Mouse (Mus musculus) layer of hippocampus, postnatal 14 days (tissue): Measurements from ENCODE around the gene Wwc2. TPM values are rescaled to one million over a fixed set of nuclear protein-coding genes. Genes with fewer than 3 reads are reported as not detected.

Experiments
- DNase-seq, 2 experiments: peaks; one replicate each; pipeline ENCODE4 v3.0.0; 2021 to 2022; ENCODE audit warnings: low spot score in 2 of 2, mixed read lengths in 1 of 2
- total RNA-seq, 2 experiments: library from RNA; stranded (reverse); gene quantifications; 2 replicates each; pipeline ENCODE4 v1.2.3; 2021

Gene Wwc2
- total RNA-seq, 2 experiments from 2014 or later: 28.0 to 29.4 TPM

DNA sequence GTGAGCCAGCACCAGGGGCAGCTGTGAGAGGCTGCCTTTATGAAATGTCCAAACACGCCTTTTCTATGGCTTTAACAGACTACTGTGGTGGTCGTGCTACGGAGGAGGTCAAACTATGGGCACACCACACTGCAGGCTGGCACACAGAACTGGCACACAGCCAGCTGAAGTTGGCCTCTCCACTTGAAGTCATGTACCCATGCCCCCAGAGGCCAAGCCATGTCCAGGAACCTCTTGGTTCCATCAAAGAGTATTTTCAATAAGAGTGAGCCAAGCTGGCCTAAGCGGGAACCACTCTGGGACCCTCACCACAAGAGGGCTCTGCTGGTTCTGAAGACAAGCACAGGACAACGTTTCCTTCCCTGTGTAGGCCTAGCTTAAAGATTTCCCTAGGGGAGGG, 49.7 kb downstream of the Wwc2 start:
- no peak for DNase-seq

DNA sequence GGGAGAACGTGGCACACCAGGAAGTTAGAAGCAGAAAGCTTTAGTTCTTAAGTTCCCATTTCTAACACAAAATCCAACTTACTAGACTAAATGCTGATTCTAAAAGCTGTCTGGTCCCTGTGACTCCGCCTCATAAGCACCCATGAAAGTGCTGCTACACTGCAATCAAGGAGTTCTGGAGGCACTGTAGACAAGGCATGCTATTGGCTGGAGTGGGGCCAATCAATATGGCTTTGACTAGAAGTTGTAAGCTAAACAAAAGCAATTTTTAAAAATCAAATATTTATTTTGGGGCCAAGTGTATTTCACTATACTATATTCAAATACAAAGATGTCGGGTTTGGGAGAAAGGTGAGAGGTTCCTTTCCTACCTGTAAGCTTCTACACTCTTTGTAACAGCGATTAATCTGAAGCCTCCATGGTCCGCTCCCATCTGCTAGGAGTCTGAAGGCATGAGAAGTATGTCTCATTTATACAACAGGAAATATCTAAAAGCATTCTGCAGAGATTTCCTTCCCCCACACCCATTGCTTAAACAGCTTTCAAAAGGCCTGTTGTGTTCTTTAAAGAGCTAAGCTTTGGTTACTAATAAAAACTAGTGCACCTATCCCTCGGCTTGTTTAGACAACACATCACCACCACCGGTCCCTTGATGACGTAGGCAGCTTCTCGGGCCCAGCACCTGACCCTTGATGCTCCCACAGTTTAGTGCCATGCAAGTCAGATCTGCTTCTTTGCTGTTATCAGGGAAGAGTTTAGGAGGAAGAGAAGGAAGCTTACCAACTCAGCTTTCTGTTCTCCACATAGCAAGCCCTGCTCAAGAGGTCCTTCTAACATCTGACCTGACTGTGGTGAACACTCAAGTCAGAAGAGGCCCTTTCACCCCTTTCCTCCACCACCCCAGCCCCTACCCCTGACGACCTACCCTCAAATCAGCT, 50.5 kb downstream of the Wwc2 start:
- DNase-seq: no peak

DNA sequence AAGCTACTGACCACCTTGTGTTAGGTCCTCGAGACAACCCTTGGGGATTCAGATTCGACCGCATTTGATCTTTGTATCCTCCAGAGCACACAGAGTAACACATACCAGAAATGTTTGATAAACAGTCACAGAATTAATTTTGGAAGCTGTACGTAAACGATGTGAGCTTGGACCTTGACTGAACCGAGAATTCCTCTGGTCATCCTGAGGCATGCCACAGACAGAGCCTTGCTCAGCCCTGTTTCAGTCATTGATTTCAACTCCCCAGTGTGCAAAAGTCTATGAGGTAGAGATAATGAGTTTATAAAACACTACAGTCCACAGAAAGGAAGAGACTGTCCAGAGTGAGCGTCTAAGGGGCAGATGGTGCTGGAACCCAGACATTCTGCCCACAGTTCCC, 51.5 kb downstream of the Wwc2 start:
- no peak for DNase-seq

DNA sequence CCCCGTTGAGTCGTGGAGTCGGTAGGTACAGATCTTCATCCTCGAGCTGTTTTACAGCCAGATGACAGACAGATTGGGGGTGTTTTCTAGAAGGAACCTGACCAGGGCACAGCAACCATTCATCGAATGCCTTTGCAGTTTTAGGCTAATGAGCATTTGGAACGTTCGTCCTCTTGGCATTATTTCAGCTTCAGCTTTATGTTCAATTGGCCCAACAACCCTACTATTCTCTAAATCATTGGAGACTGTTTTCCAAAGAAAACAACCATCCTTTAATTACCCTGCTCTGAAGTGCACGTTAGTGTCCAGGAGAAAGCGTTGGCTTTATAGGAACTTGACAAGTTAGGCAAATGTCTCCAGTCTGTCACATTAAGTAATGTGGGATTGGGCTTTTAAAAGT, 54.3 kb downstream of the Wwc2 start:
- no peak for DNase-seq

DNA sequence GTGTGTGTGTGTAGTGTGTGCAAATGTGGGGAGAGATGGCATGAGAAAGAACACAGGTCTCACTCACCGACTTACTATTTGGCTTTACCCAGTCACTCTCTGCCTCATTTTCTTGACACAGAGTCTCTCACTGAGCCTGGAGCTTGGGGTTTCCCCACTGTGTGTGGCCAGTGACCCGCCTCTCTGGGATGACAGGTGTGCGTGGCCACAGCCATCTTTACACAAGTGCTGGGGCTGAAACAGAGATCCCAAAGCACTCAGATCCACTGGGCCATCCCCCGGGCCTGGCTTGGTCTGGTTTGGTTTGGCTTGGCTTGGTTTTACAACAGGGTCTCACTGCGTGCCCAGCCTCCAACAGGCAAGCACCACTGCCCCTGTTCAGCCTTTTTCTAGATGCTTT, 55.3 kb downstream of the Wwc2 start:
- no peak for DNase-seq

DNA sequence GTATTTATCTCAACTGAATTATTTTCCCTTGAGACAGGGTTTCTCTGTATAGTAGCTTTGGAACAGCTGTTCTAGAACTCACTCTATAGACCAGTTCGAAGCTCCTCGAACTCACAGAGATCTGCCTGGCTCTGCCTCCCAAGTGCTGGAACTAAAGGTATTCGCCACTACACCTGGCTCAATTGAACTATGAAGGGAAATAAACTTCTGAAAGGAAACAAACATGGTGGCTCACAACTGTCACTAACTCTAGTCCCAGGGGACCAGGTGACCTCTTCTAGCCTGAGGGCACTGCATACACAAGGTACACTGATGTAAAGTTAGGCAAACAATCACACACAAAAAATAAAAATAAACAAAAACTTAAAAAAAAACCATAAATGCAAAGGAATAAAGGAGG, 57.6 kb downstream of the Wwc2 start:
- DNase-seq: no peak

DNA sequence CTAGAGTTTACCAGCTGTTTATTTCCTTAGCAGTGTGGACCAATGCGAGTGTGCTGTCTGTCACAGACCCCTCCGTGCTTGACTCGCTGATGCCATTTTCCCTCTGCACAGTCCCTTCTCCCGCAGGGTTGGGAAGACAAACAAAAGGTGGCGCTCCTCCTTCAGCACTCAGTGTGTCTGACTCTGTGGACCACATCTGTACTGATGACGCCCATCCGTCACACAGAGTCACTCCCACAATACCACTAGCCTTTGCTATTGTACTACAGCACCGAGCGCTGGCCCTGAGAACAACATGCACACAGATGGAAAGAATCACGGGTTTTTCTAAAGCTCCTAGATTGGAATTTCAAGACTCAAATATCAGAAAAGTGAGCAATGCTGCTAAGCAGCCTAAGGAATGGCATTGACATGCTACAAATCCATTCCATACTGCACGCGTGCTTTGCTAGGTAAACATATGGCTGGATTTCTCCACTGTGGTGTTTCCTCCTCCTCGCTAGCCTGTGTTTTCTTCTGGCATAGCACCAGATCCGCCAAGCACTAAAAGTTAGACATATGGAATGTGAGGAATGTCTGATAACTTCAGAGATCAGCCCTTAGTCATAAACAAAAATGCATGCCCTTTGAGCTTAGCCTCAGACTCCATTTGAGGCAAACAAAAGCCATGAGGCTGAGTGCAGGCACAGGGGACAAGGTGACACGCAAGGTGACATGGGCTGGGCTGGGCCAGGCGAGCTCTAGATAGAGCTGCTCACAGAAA, 58.5 kb downstream of the Wwc2 start:
- DNase-seq: no peak

DNA sequence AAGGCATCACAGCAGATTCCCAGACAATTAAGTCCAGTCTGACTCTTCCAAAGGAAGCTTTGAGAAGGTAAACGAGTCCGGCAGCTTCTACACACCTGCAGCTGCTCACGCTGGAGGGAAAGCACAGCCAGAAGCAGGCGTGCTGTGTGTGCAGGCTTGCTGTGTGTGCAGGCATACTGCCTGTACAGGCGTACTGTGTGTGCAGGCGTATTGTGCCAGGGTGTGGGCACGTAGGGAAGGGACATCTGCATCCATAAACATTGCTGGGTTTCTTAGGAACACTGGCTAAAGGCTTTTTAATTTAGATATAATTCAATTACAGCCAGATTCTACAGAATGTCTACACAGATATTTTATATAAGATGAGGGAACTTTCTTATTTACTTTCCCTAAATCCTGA, 59.4 kb downstream of the Wwc2 start:
- DNase-seq: no peak

DNA sequence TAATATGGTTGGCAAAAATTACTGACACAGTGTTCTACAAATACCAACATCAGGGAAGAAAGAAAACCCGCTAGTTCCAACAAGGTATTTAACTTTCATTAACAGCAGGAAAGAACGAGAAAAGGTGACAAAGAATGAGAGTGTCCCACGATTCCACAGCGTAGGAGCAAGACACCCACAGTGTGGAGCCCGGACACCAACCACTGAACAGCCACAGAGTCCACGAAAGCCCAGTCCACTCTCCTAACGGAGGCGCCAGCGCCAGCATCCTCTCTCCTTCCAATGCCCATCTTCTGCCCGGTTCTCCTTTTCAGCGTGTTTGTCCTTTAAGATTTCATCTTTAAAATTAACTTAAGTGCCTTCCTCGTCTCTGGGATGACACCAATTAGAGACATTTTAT, 61.1 kb downstream of the Wwc2 start:
- no peak for DNase-seq

DNA sequence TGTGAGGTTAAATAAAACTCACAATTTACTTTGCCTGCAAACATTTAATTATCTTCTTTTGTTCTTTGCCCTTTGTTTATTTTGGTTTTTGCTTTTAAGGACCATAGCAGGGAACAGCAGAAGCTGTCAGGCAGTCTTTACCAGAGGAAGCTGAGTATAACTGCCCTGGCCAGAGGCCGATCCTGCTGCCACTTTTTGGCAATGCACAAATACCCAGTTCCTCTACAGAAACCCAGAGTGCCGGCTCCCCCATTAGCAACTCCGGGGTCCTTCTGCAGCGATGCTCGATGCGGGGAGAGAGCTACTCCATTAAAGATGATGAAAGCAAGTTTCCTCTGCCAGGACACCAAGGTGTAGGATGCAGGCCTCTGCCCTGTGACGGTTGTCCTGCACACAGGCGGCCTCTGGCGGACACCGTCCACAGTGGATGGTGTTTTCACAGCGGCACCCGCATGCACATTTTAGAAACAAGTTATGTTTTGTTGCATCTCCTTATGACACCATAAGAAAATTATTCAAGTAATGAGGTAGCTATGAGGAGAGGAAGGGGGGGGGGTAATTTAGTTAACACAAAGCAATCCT, 62.0 kb downstream of the Wwc2 start:
- DNase-seq: no peak

DNA sequence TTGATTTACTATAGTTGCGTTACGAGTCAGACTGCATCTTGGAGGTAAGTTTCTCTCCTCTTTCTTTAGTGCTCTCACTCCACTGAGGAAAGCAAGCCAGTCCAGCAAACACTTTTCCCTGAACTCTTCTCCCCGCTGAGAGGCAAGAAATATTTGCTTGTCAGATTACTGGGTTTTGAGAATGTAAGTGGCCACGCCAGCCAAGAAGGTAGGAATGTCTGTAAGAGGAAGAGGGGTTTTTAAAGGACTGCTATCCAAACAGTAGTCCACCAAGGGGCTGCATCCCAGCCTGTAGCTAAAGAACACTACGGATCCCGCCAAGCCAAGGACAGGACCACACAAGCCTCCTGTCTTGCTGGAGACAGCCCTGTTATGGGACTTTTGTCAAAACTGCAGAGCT, 65.8 kb downstream of the Wwc2 start:
- no peak for DNase-seq

DNA sequence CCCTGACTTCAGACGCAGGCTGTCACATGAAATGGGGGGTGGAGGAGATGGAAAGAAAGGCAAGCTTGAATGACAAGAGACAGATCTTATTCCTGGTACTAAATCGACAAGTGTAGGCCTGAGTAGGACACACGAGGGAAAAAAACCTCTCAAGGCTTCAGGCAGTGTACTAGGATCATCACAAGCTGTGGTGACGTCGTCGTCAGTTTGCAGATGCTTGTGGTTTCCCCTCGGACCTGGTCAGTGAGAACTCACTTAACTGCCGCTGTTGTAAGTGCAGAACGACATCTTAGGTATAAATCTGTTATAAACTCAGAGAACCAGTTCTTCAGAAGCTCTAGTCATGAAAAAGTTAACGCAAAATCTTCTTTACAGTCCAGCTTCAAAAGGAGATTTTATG, 67.9 kb downstream of the Wwc2 start:
- DNase-seq: no peak

DNA sequence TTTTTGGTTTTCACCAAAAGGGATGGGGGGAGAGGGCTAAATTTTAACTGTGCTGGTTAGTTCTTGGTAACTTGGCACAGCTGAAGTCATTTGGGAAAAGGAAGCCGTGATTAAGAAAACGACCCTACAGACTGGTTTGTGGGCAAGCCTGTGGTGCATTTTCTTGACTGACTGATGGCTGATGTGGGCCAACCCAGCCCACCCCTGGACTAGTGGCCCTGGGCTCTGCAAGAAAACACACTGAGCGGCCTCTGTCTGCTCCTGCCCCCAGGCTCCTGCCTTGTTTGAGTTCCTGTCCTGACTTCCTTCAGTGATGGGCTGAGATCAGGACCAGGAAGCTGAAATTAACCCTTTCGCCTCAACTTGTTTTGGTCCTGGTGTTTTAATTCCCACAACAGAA, 68.7 kb downstream of the Wwc2 start:
- DNase-seq: no peak

DNA sequence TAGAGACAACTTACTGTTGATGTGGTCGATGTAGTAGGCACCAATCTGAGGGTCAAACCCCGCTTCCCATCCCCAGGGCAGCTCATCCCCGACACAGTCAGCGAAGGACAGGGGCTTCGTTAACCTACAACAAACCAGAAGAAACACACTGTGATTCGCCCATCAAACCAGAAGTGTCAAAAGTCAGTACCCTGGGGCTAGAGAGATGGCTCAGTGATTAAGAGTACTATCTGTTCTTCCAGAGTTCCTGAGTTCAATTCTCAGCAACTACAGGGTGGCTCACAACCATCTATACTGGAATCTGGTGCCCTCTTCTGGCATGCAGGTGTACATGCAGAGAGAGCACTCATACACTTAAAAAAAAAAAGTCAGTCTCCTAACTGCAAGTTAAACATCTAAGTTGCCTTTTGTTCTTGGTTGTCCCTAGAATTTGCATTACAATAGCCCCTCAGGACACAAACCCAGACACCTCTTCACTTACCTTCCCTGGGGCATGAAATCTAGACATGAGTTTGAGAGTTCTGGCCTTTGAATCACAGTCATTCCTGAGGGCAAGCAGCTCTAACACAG, 70.1 kb downstream of the Wwc2 start:
- no peak for DNase-seq

DNA sequence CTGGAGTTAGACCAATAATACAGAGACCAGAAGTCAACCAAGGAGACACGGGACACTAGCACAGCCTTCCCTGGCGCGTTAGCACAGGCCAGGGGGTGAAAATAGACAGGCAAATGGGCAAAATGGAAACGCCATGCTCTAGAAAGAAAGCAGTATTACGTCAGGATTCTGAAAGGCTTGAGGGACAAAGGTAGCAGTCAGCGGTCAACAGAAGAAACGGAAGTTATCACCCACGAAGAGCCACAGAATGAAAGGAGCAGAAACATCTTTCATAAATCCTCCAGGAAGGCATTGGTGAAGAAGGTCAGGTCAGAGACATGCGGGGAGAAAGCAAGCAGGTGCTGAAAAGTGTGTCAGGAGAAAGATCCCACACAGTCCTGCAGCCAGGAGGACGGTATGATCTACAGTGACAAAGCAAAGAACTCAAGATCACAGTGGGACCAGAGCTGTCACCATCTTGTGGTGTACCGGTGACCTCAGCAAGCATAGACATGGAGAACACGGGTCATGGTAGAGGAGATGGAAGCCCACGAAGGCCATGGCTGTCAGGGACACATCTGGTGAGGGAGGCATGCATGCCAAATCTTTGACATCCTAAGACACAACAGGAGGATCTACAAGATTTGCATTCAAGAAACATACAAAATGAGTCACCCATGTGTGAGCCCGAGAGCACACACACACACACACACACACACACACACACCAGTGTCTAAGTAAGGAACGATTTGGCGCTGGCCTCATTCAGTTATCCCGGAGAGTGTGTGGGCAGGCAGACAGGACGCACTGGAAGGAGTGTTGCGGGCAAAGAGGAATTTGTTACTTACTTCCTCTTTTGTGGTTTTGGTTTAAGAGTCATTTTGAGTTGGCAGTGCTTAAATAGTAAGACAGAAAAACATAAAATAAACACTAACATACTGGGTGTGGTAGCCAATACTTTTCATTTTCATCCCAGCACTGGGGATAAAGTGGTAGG, 73.4 kb downstream of the Wwc2 start:
- no peak for DNase-seq

DNA sequence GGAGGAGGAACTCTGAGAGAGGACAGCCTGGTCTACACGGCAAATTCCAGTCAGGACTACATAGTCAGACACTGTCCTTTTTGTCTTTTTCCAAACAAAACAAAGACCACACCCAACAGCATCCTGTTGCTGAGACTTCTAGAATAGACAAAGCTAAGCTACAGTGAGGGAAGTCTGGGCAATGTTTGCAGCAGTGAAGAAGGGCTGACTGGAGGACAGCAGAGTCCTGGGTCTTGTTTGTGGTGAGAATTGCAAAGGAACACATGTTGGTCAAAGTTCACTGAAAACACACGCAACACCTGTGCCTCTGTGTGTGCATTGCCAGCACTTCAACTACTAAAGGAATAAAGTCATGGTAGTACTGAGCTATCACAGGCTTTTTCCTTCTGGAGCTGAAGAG, 75.2 kb downstream of the Wwc2 start:
- no peak for DNase-seq

DNA sequence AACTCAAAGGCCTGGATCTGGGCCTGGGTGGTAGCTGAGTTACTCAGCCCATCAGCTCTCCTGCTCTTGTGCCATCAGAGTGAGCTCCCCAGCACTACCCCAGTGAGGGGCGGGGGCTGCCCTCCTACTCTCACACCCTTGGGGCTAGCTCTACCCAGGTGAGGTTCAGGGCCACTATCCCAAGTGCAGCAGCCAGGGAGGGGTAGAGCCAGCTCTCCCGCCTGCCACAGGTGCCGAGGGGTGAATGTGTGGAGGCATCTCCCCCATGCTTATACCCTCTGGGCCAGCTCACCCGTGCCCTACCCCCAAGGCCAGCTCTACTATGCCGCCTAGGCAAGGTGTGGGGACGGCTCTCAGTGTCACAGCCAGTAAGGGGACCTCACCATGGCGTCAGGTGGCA, 75.8 kb downstream of the Wwc2 start:
- no peak for DNase-seq

DNA sequence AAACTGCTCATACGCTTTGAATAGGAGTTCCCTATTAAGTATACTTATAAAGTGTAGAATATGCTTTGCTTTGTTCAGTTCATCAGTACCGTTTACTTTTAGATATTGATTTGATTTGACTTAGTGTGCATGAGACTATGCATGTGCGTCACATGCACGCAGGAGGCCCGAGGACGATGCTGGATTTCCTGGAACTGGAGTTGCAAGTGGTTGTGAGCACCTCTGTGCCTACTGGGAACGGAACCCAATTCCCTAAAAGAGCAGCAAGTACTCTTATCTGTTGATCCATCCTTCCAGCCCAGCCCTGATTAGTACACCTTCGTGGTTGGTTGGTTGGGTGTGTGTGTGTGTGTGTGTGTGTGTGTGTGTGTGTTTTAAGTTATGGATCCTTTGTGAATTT, 76.6 kb downstream of the Wwc2 start:
- DNase-seq: no peak

DNA sequence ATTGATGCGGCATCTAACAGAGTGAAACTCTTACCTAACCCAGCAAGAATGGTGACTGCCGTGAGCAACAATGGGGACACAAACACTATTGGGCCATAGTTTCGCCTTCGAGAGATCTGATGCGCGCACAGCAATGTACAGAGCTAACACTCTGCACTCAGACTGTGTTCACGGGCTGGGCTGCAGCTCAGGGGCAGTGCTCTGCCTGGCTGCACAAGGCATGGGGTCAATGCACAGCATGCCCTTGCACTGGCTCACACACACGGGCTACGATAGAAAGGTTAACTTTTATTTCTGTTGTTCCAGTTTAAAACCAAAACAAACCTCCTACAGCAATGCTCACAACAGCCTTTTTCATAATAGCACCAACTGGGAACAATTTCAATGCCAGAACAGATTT, 77.1 kb downstream of the Wwc2 start:
- DNase-seq: no peak

DNA sequence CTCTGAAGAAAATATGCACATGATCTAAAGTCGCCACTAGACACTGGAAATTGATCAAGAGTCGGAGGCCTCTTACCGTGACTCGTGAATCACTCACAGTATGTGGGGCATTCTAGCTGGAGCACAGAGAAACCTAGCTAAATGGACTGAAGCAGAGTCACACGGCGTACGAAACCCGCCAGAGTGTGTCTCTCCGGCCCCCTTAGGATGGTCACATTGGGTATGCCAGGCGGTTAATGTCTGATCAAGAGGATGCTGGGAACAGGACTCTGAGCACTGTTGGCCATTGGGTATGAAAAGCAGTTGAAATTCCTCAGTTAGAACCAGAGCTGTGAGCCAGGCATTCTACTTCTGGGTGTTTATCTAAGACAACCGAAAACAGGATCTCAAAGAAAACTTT, 81.0 kb downstream of the Wwc2 start:
- no peak for DNase-seq

DNA sequence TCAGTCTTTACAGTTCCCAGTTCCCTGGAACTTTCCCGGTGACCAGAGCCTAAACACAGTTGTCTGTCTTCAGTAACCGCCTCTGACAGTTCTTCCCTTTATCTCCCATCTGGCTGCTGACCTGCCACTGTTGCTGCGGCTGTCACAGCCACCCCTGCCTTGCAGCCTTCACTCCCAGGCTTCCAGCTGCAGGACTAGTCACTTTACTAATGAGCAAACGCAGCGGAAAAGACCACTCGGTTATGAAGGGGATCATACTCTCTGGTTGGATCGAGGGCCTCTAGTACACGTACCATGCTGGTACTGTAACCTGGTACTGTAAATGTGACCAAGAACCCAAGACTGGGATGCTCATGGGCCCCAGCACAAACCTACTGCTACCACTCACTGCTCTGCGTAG, 83.7 kb downstream of the Wwc2 start:
- DNase-seq: no peak
